Mouse (Mus musculus) neural tube, embryonic 11.5 days (tissue): ENCODE results near the gene Crybb1. TPM values are rescaled to one million over a fixed set of nuclear protein-coding genes. Genes with fewer than 3 reads are reported as not detected.

Experiments
- ATAC-seq: fragments of 200-750 bp; cut with Nextera tagmentation; 2 replicates; pipeline ENCODE4 v1.8.0; 2017; ENCODE audit warnings: moderate number of reproducible peaks, mild to moderate bottlenecking, moderate TSS enrichment, moderate library complexity; ENCODE audit not compliant: insufficient read depth, low FRiP score, low TSS enrichment
- DNase-seq: peaks from one replicate; pipeline ENCODE4 v3.0.0-alpha.2; 2015; ENCODE audit warnings: low spot score
- H3K27ac ChIP-seq: fragments of 300-500 bp; sonication (generic); 2 replicates; pipeline ENCODE4 v1.5.1; 2014; ENCODE audit warnings: low read depth, mild to moderate bottlenecking, low read length
- H3K27me3 ChIP-seq: fragments of 300-500 bp; sonication (generic); 2 replicates; pipeline ENCODE4 v1.6.1; 2014; ENCODE audit warnings: mild to moderate bottlenecking, low read length, mixed read lengths; ENCODE audit not compliant: control insufficient read depth, insufficient read depth
- H3K36me3 ChIP-seq: fragments of 300-500 bp; sonication (generic); 2 replicates; pipeline ENCODE4 v1.6.1; 2014; ENCODE audit warnings: mild to moderate bottlenecking, low read length, moderate library complexity, mixed read lengths; ENCODE audit not compliant: control insufficient read depth, insufficient read depth
- H3K4me1 ChIP-seq: fragments of 300-500 bp; sonication (generic); 2 replicates; pipeline ENCODE4 v1.6.1; 2014; ENCODE audit warnings: low read length, mixed read lengths; ENCODE audit not compliant: control insufficient read depth, insufficient read depth
- H3K4me2 ChIP-seq: fragments of 300-500 bp; sonication (generic); 2 replicates; pipeline ENCODE4 v1.6.1; 2014; ENCODE audit warnings: low read depth, mild to moderate bottlenecking, moderate library complexity
- H3K4me3 ChIP-seq: fragments of 300-500 bp; sonication (generic); 2 replicates; pipeline ENCODE4 v1.5.1; 2014; ENCODE audit warnings: low read depth, low read length
- H3K9ac ChIP-seq: fragments of 300-500 bp; sonication (generic); 2 replicates; pipeline ENCODE4 v1.6.1; 2014; ENCODE audit warnings: mild to moderate bottlenecking, low read length
- H3K9me3 ChIP-seq: fragments of 300-500 bp; sonication (generic); 2 replicates; pipeline ENCODE4 v1.6.1; 2016; ENCODE audit warnings: low read length; ENCODE audit not compliant: control insufficient read depth
- WGBS: fragments of 180-500 bp; shearing (Covaris S2); extraction: QIAGEN DNeasy Blood & Tissue Kit; methylation state at CpG from one replicate; pipeline ENCODE4 v1.1.7; 2014; 5-methylcytosine and 5-hydroxymethylcytosine counted together
- polyA plus RNA-seq: library from polyadenylated mRNA; unstranded; fragments of >200 nt; fragmentation: Nextera tagmentation; extraction: Ambion mirVana; gene quantifications from 2 replicates; pipeline ENCODE4 v1.2.1, GENCODE M21; 2014

Crybb1 gene
- polyA plus RNA-seq, 1 experiment from 2014 or later: 0.90 TPM

- 2% methylated on average over 13 of the region's 13 CpGs for WGBS
- Histone ChIP-seq H3K4me1 (peaks cover 31% of the 10 kb centered on the region), H3K27me3 (peaks cover 14% of the 10 kb centered on the region), H3K27ac (peak overlapping the region; percentile 98), H3K4me3 (peak overlapping the region; percentile 71), H3K4me2 (peak overlapping the region; percentile 87), H3K9me3 (no peaks in the 10 kb centered on the region), H3K36me3 (no peaks in the 10 kb centered on the region), H3K9ac (peak overlapping the region; percentile 91)
- no peak; the same call in 1 of the 2 replicates for ATAC-seq
- peak; percentile 60 for DNase-seq
These were observed 27.7 kb upstream of the Crybb1 start for GRCm38 (mm10) chr5:112227898-112228239.

GRCm38 (mm10) chr5:112228240-112229076, 27.2 kb upstream of the Crybb1 start:
- H3K27ac ChIP-seq: peak overlapping the region; percentile 98
- H3K4me1 ChIP-seq: peaks cover 31% of the 10 kb centered on the region
- H3K36me3 ChIP-seq: no peaks in the 10 kb centered on the region
- H3K4me2 ChIP-seq: peak overlapping the region; percentile 87
- DNase-seq: peak; percentile 89
- whole genome bisulfite sequencing: under 1% methylated on average over 56 of the region's 57 CpGs
- peak; percentile 79 for ATAC-seq
- no peaks in the 10 kb centered on the region for H3K9me3 ChIP-seq
- peaks cover 14% of the 10 kb centered on the region for H3K27me3 ChIP-seq
- H3K9ac ChIP-seq: peak overlapping the region; percentile 91
- peak overlapping the region; percentile 71 for H3K4me3 ChIP-seq

- Histone ChIP-seq H3K36me3 (no peaks in the 10 kb centered on the region), H3K27ac (peak overlapping the region; percentile 96), H3K9ac (no peak overlapping the region), H3K27me3 (no peaks in the 10 kb centered on the region), H3K4me1 (peaks cover 32% of the 10 kb centered on the region), H3K9me3 (no peaks in the 10 kb centered on the region), H3K4me3 (no peak overlapping the region), H3K4me2 (no peak overlapping the region)
- ATAC-seq: no peak
- WGBS: 70% methylated on average over 5 of the region's 5 CpGs
- DNase-seq: no peak
These were observed 19.8 kb upstream of the Crybb1 start for GRCm38 (mm10) chr5:112235806-112236205.

GRCm38 (mm10) chr5:112236631-112237030, 19.0 kb upstream of the Crybb1 start:
- H3K27me3 ChIP-seq: no peaks in the 10 kb centered on the region
- no peaks in the 10 kb centered on the region for H3K9me3 ChIP-seq
- H3K4me1 ChIP-seq: peaks cover 32% of the 10 kb centered on the region
- peak overlapping the region; percentile 96 for H3K27ac ChIP-seq
- WGBS: 77% methylated on average over 2 of the region's 2 CpGs
- H3K4me3 ChIP-seq: no peak overlapping the region
- peak overlapping the region; percentile 30; the same call in 1 of the 2 replicates for H3K4me2 ChIP-seq
- no peaks in the 10 kb centered on the region for H3K36me3 ChIP-seq
- no peak for DNase-seq
- peak overlapping the region; percentile 61 for H3K9ac ChIP-seq
- ATAC-seq: no peak

GRCm38 (mm10) chr5:112237439-112237838, 18.2 kb upstream of the Crybb1 start:
- Histone ChIP-seq H3K4me3 (no peak overlapping the region), H3K36me3 (no peaks in the 10 kb centered on the region), H3K9me3 (no peaks in the 10 kb centered on the region), H3K27me3 (no peaks in the 10 kb centered on the region), H3K4me2 (peak overlapping the region; percentile 30), H3K9ac (peak overlapping the region; percentile 61), H3K4me1 (peaks cover 32% of the 10 kb centered on the region), H3K27ac (peak overlapping the region; percentile 96)
- ATAC-seq: peak; percentile 86
- DNase-seq: peak; percentile 91
- 2% methylated on average over 16 of the region's 16 CpGs for WGBS

- Histone ChIP-seq H3K36me3 (no peaks in the 10 kb centered on the region), H3K9me3 (no peaks in the 10 kb centered on the region), H3K4me3 (no peak overlapping the region), H3K27ac (peak overlapping the region; percentile 96), H3K27me3 (no peaks in the 10 kb centered on the region), H3K4me2 (peak overlapping the region; percentile 30), H3K9ac (peak overlapping the region; percentile 61), H3K4me1 (peaks cover 32% of the 10 kb centered on the region)
- no peak; the same call in 1 of the 2 replicates for ATAC-seq
- WGBS: 39% methylated on average over 9 of the region's 9 CpGs
- DNase-seq: peak; percentile 61
These were observed 17.6 kb upstream of the Crybb1 start for GRCm38 (mm10) chr5:112237866-112238570.

GRCm38 (mm10) chr5:112238781-112239482, 16.7 kb upstream of the Crybb1 start:
- Histone ChIP-seq H3K4me2 (no peak overlapping the region), H3K27ac (peak overlapping the region; percentile 96), H3K4me3 (no peak overlapping the region), H3K27me3 (no peaks in the 10 kb centered on the region), H3K4me1 (peaks cover 32% of the 10 kb centered on the region), H3K36me3 (no peaks in the 10 kb centered on the region), H3K9me3 (no peaks in the 10 kb centered on the region), H3K9ac (peak overlapping the region; percentile 33)
- peak; percentile 46; the same call in 1 of the 2 replicates for ATAC-seq
- 58% methylated on average over 3 of the region's 3 CpGs for WGBS
- DNase-seq: peak; percentile 73

GRCm38 (mm10) chr5:112240761-112241160, 14.9 kb upstream of the Crybb1 start:
- no peaks in the 10 kb centered on the region for H3K36me3 ChIP-seq
- no peaks in the 10 kb centered on the region for H3K27me3 ChIP-seq
- H3K4me2 ChIP-seq: no peak overlapping the region
- ATAC-seq (peak; percentile 23), DNase-seq (peak; percentile 87)
- peaks cover 32% of the 10 kb centered on the region for H3K4me1 ChIP-seq
- H3K4me3 ChIP-seq: no peak overlapping the region
- no peaks in the 10 kb centered on the region for H3K9me3 ChIP-seq
- 2% methylated on average over 10 of the region's 10 CpGs for WGBS
- H3K9ac ChIP-seq: no peak overlapping the region
- H3K27ac ChIP-seq: no peak overlapping the region; the same call in 1 of the 2 replicates
